Mouse (Mus musculus) forebrain, embryonic 15.5 days (tissue): ENCODE measurements around the gene Gm11639. TPM values are rescaled to one million over a fixed set of nuclear protein-coding genes. Genes with fewer than 3 reads are reported as not detected.
"Not testable (repeated sequence)": the region's sequence is repeated elsewhere in the genome, so short reads cannot be mapped to it uniquely, and the experiment has no call there.

Experiments used
- ATAC-seq: fragments of 200-750 bp; cut with Nextera tagmentation; replicated peaks from 2 replicates; pipeline ENCODE4 v1.8.0; 2017; ENCODE audit warnings: mild to moderate bottlenecking, moderate TSS enrichment, moderate library complexity
- H3K27ac ChIP-seq: fragments of 300-500 bp; sonication (generic); replicated peaks from 2 replicates; pipeline ENCODE4 v1.5.1; 2015; ENCODE audit warnings: mild to moderate bottlenecking, inconsistent platforms
- H3K27me3 ChIP-seq: fragments of 300-500 bp; sonication (generic); 2 replicates; pipeline ENCODE4 v1.6.1; 2015; ENCODE audit warnings: inconsistent platforms
- H3K36me3 ChIP-seq: fragments of 300-500 bp; sonication (generic); 2 replicates; pipeline ENCODE4 v1.6.1; 2015; ENCODE audit warnings: mild to moderate bottlenecking, inconsistent platforms
- H3K4me1 ChIP-seq: fragments of 300-500 bp; sonication (generic); 2 replicates; pipeline ENCODE4 v1.6.1; 2015; ENCODE audit warnings: inconsistent platforms
- H3K4me2 ChIP-seq: fragments of 300-500 bp; sonication (generic); replicated peaks from 2 replicates; pipeline ENCODE4 v1.6.1; 2015; ENCODE audit warnings: mild to moderate bottlenecking, inconsistent platforms
- H3K4me3 ChIP-seq: fragments of 300-500 bp; sonication (generic); 2 replicates; pipeline ENCODE4 v1.5.1; 2015; ENCODE audit warnings: mild to moderate bottlenecking, inconsistent platforms
- H3K9ac ChIP-seq: fragments of 300-500 bp; sonication (generic); replicated peaks from 2 replicates; pipeline ENCODE4 v1.6.1; 2015; ENCODE audit warnings: mild to moderate bottlenecking, inconsistent platforms
- H3K9me3 ChIP-seq: fragments of 300-500 bp; sonication (generic); 2 replicates; pipeline ENCODE4 v1.6.1; 2016; ENCODE audit warnings: inconsistent platforms
- WGBS: fragments of 180-500 bp; shearing (Covaris S2); methylation state at CpG from one replicate; pipeline ENCODE4 v1.1.7; 2015; ENCODE audit warnings: mixed read lengths; 5-methylcytosine and 5-hydroxymethylcytosine counted together
- polyA plus RNA-seq: library from polyadenylated mRNA; unstranded; fragments of >200 nt; fragmentation: Nextera tagmentation; extraction: Ambion mirVana; gene quantifications from 2 replicates; pipeline ENCODE4 v1.2.1, GENCODE M21; 2015

Gm11639 gene
- polyA plus RNA-seq, 1 experiment from 2014 or later = 0.01 TPM

GRCm38 (mm10) chr11:105009232-105009631 lies 323.7 kb downstream of the Gm11639 start:
- H3K4me2 ChIP-seq = no peak overlapping the region
- no peak overlapping the region for H3K27ac ChIP-seq
- no peak for ATAC-seq
- no peaks in the 10 kb centered on the region for H3K27me3 ChIP-seq
- no peak overlapping the region for H3K4me3 ChIP-seq
- H3K9me3 ChIP-seq = no peaks in the 10 kb centered on the region
- WGBS = 71% methylated on average over 2 of the region's 2 CpGs
- no peak overlapping the region for H3K9ac ChIP-seq
- H3K4me1 ChIP-seq = no peaks in the 10 kb centered on the region
- H3K36me3 ChIP-seq = no peaks in the 10 kb centered on the region

- no peak overlapping the region for H3K4me3 ChIP-seq
- no peaks in the 10 kb centered on the region for H3K36me3 ChIP-seq
- no peaks in the 10 kb centered on the region for H3K27me3 ChIP-seq
- WGBS = 78% methylated on average over 7 of the region's 7 CpGs
- no peak overlapping the region for H3K9ac ChIP-seq
- no peak overlapping the region for H3K4me2 ChIP-seq
- no peak overlapping the region for H3K27ac ChIP-seq
- H3K4me1 ChIP-seq = no peaks in the 10 kb centered on the region
- ATAC-seq = no peak
- H3K9me3 ChIP-seq = no peaks in the 10 kb centered on the region
Observed at GRCm38 (mm10) chr11:105021071-105021470, 335.6 kb downstream of the Gm11639 start.

- WGBS = 72% methylated on average over 6 of the region's 6 CpGs
- Histone ChIP-seq H3K27me3 (no peaks in the 10 kb centered on the region), H3K9ac (no peak overlapping the region), H3K9me3 (no peaks in the 10 kb centered on the region), H3K4me3 (no peak overlapping the region), H3K4me1 (no peaks in the 10 kb centered on the region), H3K4me2 (no peak overlapping the region), H3K27ac (no peak overlapping the region), H3K36me3 (no peaks in the 10 kb centered on the region)
- ATAC-seq = no peak
Observed at GRCm38 (mm10) chr11:105028744-105029348, 343.3 kb downstream of the Gm11639 start.

DNA sequence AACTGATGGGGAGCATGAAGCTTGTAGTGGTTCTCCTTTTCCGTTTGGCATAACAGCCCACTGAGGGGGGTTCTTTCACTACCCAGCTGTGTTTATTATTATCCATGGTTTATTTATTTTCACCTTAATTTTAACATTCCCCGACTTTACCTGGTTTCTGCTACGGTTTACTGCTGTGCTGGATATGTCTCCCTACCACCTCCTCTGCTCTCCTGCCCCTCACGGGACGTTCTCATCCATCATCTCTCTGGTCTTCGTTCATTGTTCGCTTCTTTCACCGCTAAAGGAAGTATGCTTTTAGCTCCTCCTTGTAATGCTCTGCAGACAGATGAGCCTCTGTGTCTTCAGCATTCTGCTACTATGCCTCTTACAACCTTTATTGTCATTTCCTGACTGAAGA lies 344.0 kb downstream of the Gm11639 start:
- no peak overlapping the region for H3K4me3 ChIP-seq
- H3K36me3 ChIP-seq = no peaks in the 10 kb centered on the region
- H3K27me3 ChIP-seq = no peaks in the 10 kb centered on the region
- H3K4me1 ChIP-seq = no peaks in the 10 kb centered on the region
- no peak overlapping the region for H3K27ac ChIP-seq
- no peak overlapping the region for H3K4me2 ChIP-seq
- WGBS = 89% methylated on average over 8 of the region's 8 CpGs
- no peak for ATAC-seq
- H3K9ac ChIP-seq = no peak overlapping the region
- H3K9me3 ChIP-seq = no peaks in the 10 kb centered on the region

DNA sequence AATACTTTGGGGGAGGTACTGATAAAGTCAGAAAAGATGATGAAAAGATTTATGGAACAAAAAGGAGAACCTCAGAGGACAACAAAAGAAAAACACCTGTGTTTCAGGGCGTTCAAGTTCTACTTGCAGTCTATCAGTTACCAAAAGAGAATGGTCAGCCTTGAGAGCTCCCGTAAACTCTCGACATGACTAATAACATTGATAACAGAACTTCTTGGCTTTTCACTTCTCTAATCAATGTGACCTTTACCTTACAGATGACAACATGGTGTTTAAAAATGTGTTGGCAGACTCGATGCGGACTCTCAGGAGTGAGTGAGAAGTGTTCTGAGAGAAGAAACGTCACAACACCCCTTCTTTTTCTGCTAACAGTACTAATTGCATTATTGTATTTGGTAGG lies 344.7 kb downstream of the Gm11639 start:
- Histone ChIP-seq H3K36me3 (no peaks in the 10 kb centered on the region), H3K4me3 (no peak overlapping the region), H3K9me3 (no peaks in the 10 kb centered on the region), H3K27ac (no peak overlapping the region), H3K27me3 (no peaks in the 10 kb centered on the region), H3K9ac (no peak overlapping the region), H3K4me1 (no peaks in the 10 kb centered on the region), H3K4me2 (no peak overlapping the region)
- WGBS = 85% methylated on average over 6 of the region's 6 CpGs
- ATAC-seq = no peak

GRCm38 (mm10) chr11:105031103-105031502 lies 345.6 kb downstream of the Gm11639 start:
- H3K36me3 ChIP-seq = no peaks in the 10 kb centered on the region
- no peak overlapping the region for H3K27ac ChIP-seq
- H3K4me1 ChIP-seq = no peaks in the 10 kb centered on the region
- ATAC-seq = no peak
- H3K9ac ChIP-seq = no peak overlapping the region
- no peak overlapping the region for H3K4me3 ChIP-seq
- no peaks in the 10 kb centered on the region for H3K9me3 ChIP-seq
- H3K27me3 ChIP-seq = no peaks in the 10 kb centered on the region
- WGBS = 62% methylated on average over 2 of the region's 2 CpGs
- no peak overlapping the region for H3K4me2 ChIP-seq

- no peaks in the 10 kb centered on the region for H3K36me3 ChIP-seq
- no peak for ATAC-seq
- H3K4me1 ChIP-seq = no peaks in the 10 kb centered on the region
- no peak overlapping the region for H3K9ac ChIP-seq
- no peaks in the 10 kb centered on the region for H3K9me3 ChIP-seq
- H3K27ac ChIP-seq = no peak overlapping the region
- H3K4me3 ChIP-seq = no peak overlapping the region
- H3K4me2 ChIP-seq = no peak overlapping the region
- WGBS = 96% methylated on average over 1 of the region's 1 CpGs
- H3K27me3 ChIP-seq = no peaks in the 10 kb centered on the region
Observed at GRCm38 (mm10) chr11:105035081-105035480, 349.6 kb downstream of the Gm11639 start.

DNA sequence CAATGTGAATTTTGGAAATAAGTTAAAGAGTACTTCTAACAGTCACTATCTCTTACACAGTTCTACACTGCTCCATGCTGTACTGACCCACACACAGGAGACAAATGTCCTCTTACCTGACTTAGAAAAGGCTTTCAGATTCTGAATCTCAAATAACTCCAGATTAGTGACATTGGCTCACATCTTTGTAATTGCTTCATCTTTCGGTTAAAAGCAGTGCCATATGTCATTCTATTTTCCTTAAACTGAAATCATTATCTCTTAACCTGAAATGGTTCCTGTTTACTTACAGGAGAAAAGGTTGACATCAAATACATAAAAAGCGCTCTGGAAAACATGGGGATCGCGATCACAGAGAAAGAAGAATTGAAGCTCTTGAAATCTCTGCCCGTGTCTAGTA lies 377.8 kb downstream of the Gm11639 start, which contains the start of gene Efcab3:
TSS of gene Efcab3 (plus strand) at position 301 of the 400 bp plus-strand sequence.
- H3K4me1 ChIP-seq = no peaks in the 10 kb centered on the region
- no peaks in the 10 kb centered on the region for H3K36me3 ChIP-seq
- no peak within 1 kb of the TSS for H3K4me3 ChIP-seq
- WGBS = 87% methylated on average over 5 of the region's 5 CpGs
- no peak within 1 kb of the TSS for H3K9ac ChIP-seq
- H3K27me3 ChIP-seq = no peaks in the 10 kb centered on the region
- no peak within 1 kb of the TSS for H3K27ac ChIP-seq
- no peaks in the 10 kb centered on the region for H3K9me3 ChIP-seq
- no peak for ATAC-seq
- H3K4me2 ChIP-seq = no peak within 1 kb of the TSS

DNA sequence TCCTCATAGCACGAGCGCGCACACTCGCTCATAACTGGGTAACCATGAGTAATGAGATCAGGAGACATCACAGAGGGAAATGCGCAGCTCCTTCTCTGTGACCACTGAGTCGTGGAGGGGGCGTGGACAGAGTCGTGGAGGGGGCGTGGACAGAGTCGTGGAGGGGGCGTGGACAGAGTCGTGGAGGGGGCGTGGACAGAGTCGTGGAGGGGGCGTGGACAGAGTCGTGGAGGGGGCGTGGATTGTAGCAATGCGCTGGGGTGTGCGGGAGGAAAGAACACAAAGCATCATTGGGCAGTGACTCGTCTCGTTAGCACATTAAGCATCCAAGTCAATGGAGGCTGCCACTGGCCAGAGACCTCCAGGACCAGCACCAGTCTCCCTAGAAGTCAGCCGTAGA lies 426.9 kb downstream of the Gm11639 start:
- 79% methylated on average over 22 of the region's 22 CpGs for WGBS
- H3K9ac ChIP-seq, H3K27ac ChIP-seq, H3K4me1 ChIP-seq, H3K27me3 ChIP-seq, H3K9me3 ChIP-seq, ATAC-seq, H3K36me3 ChIP-seq, H3K4me3 ChIP-seq, H3K4me2 ChIP-seq: not testable (repeated sequence)

DNA sequence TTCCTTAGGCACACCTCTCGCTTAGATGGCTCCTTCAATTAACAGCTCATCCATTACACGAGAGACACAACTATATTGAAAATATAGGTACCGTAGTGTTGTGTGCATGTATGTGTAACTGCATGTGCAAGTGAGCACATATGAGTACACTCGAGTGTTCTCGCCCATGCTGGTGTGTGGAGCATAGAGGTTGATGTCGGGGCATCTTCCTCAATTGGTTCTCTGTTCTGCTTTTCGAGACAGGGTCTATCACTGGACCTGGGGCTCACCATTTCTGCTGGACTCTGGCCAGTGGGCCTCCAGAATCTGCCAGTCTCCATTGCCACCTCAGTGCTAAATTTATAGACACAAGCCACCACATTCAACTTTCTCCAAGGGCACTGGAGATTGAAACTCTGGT lies 432.3 kb downstream of the Gm11639 start:
- no peaks in the 10 kb centered on the region for H3K36me3 ChIP-seq
- H3K9ac ChIP-seq = no peak overlapping the region
- no peaks in the 10 kb centered on the region for H3K27me3 ChIP-seq
- H3K9me3 ChIP-seq = no peaks in the 10 kb centered on the region
- ATAC-seq = no peak
- H3K4me3 ChIP-seq = no peak overlapping the region
- no peak overlapping the region for H3K4me2 ChIP-seq
- H3K27ac ChIP-seq = no peak overlapping the region
- WGBS = 91% methylated on average over 7 of the region's 7 CpGs
- H3K4me1 ChIP-seq = no peaks in the 10 kb centered on the region

DNA sequence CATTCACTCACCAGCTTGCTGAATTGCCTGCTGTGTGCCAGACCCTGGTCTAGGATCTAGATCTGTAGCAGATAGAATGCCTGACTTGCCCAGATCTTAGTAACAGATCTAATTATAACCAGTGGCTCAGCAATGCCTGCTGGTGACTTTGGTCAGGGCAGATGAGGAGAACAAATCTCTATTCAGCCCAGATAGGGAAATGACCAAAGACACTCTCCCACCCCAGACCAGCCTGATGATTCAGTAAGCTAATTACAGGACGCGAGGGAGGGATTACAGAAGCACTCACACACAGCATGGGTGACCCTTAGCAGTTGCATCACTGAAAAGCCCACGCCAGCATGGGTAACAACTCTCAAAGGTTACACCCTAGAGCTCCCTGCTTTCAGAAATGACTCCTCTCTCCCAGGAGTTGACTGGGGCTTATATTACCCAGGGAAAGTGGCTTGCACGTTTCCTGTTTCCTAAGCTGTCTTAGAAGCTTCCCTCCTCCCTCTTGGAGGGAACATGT lies 435.1 kb downstream of the Gm11639 start:
- Histone ChIP-seq H3K27ac (no peak overlapping the region), H3K9ac (no peak overlapping the region), H3K4me3 (no peak overlapping the region), H3K4me1 (no peaks in the 10 kb centered on the region), H3K36me3 (no peaks in the 10 kb centered on the region), H3K4me2 (no peak overlapping the region), H3K27me3 (no peaks in the 10 kb centered on the region), H3K9me3 (no peaks in the 10 kb centered on the region)
- no peak for ATAC-seq
- 17% methylated on average over 4 of the region's 4 CpGs for WGBS

DNA sequence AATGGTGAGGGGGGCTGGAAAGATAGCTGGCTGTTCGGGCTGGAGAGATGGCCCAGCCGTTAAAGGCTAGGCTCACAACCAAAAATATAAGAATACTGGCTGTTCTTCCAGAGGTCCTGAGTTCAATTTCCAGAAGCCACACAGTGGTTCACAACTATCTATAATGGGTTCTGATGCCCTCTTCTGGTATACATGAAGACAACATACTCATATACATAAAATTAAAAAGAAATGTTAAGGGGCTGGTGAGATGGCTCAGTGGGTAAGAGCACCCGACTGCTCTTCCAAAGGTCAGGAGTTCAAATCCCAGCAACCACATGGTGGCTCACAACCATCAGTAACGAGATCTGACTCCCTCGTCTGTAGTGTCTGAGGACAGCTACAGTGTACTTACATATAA lies 436.3 kb downstream of the Gm11639 start:
- not testable (repeated sequence) for ATAC-seq, H3K36me3 ChIP-seq, H3K9ac ChIP-seq, H3K4me2 ChIP-seq, H3K9me3 ChIP-seq, H3K27ac ChIP-seq, H3K4me1 ChIP-seq, H3K27me3 ChIP-seq, H3K4me3 ChIP-seq
- WGBS = 81% methylated on average over 5 of the region's 5 CpGs

GRCm38 (mm10) chr11:105123986-105124385 lies 438.5 kb downstream of the Gm11639 start:
- Histone ChIP-seq H3K9me3 (no peaks in the 10 kb centered on the region), H3K9ac (no peak overlapping the region), H3K27ac (no peak overlapping the region), H3K27me3 (no peaks in the 10 kb centered on the region), H3K4me1 (peaks cover 11% of the 10 kb centered on the region), H3K4me2 (no peak overlapping the region), H3K36me3 (no peaks in the 10 kb centered on the region), H3K4me3 (no peak overlapping the region)
- 6% methylated on average over 9 of the region's 9 CpGs for WGBS
- no peak for ATAC-seq
